Mouse (Mus musculus): ENCODE results near the gene Gpam. TPM values are rescaled to one million over a fixed set of nuclear protein-coding genes. Genes with fewer than 3 reads are reported as not detected.

Gpam gene
- polyA plus RNA-seq, 1 experiment: 5.3 TPM

- TF ChIP-seq CTCF (IDR thresholded peaks at IDR 0.05; ENCODE audit: low read depth, low read length) (no peak), POLR2A (IDR thresholded peaks at IDR 0.05; ENCODE audit: borderline replicate concordance, low read depth, low read length) (no peak)
- Histone ChIP-seq H3K4me1 (ENCODE audit: control insufficient read depth, insufficient read depth, low read length) (no peaks in the 10 kb centered on the region), H3K27ac (ENCODE audit: insufficient read depth, low read depth, low read length) (no peak overlapping the region), H3K4me3 (ENCODE audit: insufficient read depth, low read length) (no peak overlapping the region)
Measured at GRCm38 (mm10) chr19:55076822-55077221, 50.2 kb downstream of the Gpam start.

GRCm38 (mm10) chr19:55073004-55073403 lies 54.0 kb downstream of the Gpam start:
- Histone ChIP-seq H3K4me3 (ENCODE audit: insufficient read depth, low read length) (no peak overlapping the region), H3K4me1 (ENCODE audit: control insufficient read depth, insufficient read depth, low read length) (no peaks in the 10 kb centered on the region), H3K27ac (ENCODE audit: insufficient read depth, low read depth, low read length) (no peak overlapping the region)
- TF ChIP-seq POLR2A (IDR thresholded peaks at IDR 0.05; ENCODE audit: borderline replicate concordance, low read depth, low read length) (no peak), CTCF (IDR thresholded peaks at IDR 0.05; ENCODE audit: low read depth, low read length) (no peak)

GRCm38 (mm10) chr19:55069054-55069453 lies 58.0 kb downstream of the Gpam start:
- Histone ChIP-seq H3K4me3 (ENCODE audit: insufficient read depth, low read length) (no peak overlapping the region), H3K4me1 (ENCODE audit: control insufficient read depth, insufficient read depth, low read length) (no peaks in the 10 kb centered on the region)

GRCm38 (mm10) chr19:55063272-55063671 lies 63.8 kb downstream of the Gpam start:
- no peak for TF ChIP-seq CTCF (IDR thresholded peaks at IDR 0.05; ENCODE audit: low read depth, low read length)
- TF ChIP-seq POLR2A (IDR thresholded peaks at IDR 0.05; ENCODE audit: borderline replicate concordance, low read depth, low read length): no peak
- Histone ChIP-seq H3K4me1 (ENCODE audit: control insufficient read depth, insufficient read depth, low read length) (0 out of 2 replicates have a peak, but pooled peaks cover 2% of the 10 kb centered on the region), H3K27ac (ENCODE audit: insufficient read depth, low read depth, low read length) (no peak overlapping the region), H3K4me3 (ENCODE audit: insufficient read depth, low read length) (no peak overlapping the region)

More at GRCm38 (mm10) chr19:55069054-55069453, 58.0 kb downstream of the Gpam start:
- H3K27ac ChIP-seq (ENCODE audit: insufficient read depth, low read depth, low read length): no peak overlapping the region
- TF ChIP-seq CTCF (IDR thresholded peaks at IDR 0.05; ENCODE audit: low read depth, low read length): no peak
- TF ChIP-seq POLR2A (IDR thresholded peaks at IDR 0.05; ENCODE audit: borderline replicate concordance, low read depth, low read length): no peak

GRCm38 (mm10) chr19:55062501-55062900 lies 64.5 kb downstream of the Gpam start:
- Histone ChIP-seq H3K4me3 (ENCODE audit: insufficient read depth, low read length) (no peak overlapping the region), H3K4me1 (ENCODE audit: control insufficient read depth, insufficient read depth, low read length) (0 out of 2 replicates have a peak, but pooled peaks cover 2% of the 10 kb centered on the region), H3K27ac (ENCODE audit: insufficient read depth, low read depth, low read length) (no peak overlapping the region)
- TF ChIP-seq CTCF (IDR thresholded peaks at IDR 0.05; ENCODE audit: low read depth, low read length) (no peak), POLR2A (IDR thresholded peaks at IDR 0.05; ENCODE audit: borderline replicate concordance, low read depth, low read length) (no peak)

GRCm38 (mm10) chr19:55061951-55062350 lies 65.1 kb downstream of the Gpam start:
- Histone ChIP-seq H3K27ac (ENCODE audit: insufficient read depth, low read depth, low read length) (no peak overlapping the region), H3K4me1 (ENCODE audit: control insufficient read depth, insufficient read depth, low read length) (0 out of 2 replicates have a peak, but pooled peaks cover 2% of the 10 kb centered on the region), H3K4me3 (ENCODE audit: insufficient read depth, low read length) (no peak overlapping the region)
- TF ChIP-seq POLR2A (IDR thresholded peaks at IDR 0.05; ENCODE audit: borderline replicate concordance, low read depth, low read length): no peak
- 0 out of 2 replicates have a peak, but pooled peaks have one; percentile 19 for TF ChIP-seq CTCF (IDR thresholded peaks at IDR 0.05; ENCODE audit: low read depth, low read length)

- Histone ChIP-seq H3K4me1 (ENCODE audit: control insufficient read depth, insufficient read depth, low read length) (0 out of 2 replicates have a peak, but pooled peaks cover 2% of the 10 kb centered on the region), H3K27ac (ENCODE audit: insufficient read depth, low read depth, low read length) (no peak overlapping the region), H3K4me3 (ENCODE audit: insufficient read depth, low read length) (peak overlapping the region; percentile 50)
- TF ChIP-seq CTCF (IDR thresholded peaks at IDR 0.05; ENCODE audit: low read depth, low read length) (no peak), POLR2A (IDR thresholded peaks at IDR 0.05; ENCODE audit: borderline replicate concordance, low read depth, low read length) (no peak)
Measured at GRCm38 (mm10) chr19:55061447-55061901, 65.6 kb downstream of the Gpam start.

GRCm38 (mm10) chr19:55060964-55061363 lies 66.1 kb downstream of the Gpam start:
- TF ChIP-seq POLR2A (IDR thresholded peaks at IDR 0.05; ENCODE audit: borderline replicate concordance, low read depth, low read length) (no peak), CTCF (IDR thresholded peaks at IDR 0.05; ENCODE audit: low read depth, low read length) (peak; percentile 95)
- Histone ChIP-seq H3K27ac (ENCODE audit: insufficient read depth, low read depth, low read length) (no peak overlapping the region), H3K4me3 (ENCODE audit: insufficient read depth, low read length) (peak overlapping the region; percentile 50; the same call in 1 of the 2 replicates), H3K4me1 (ENCODE audit: control insufficient read depth, insufficient read depth, low read length) (0 out of 2 replicates have a peak, but pooled peaks cover 2% of the 10 kb centered on the region)

GRCm38 (mm10) chr19:55057483-55057882 lies 69.6 kb downstream of the Gpam start:
- Histone ChIP-seq H3K4me3 (ENCODE audit: insufficient read depth, low read length) (no peak overlapping the region), H3K27ac (ENCODE audit: insufficient read depth, low read depth, low read length) (no peak overlapping the region), H3K4me1 (ENCODE audit: control insufficient read depth, insufficient read depth, low read length) (0 out of 2 replicates have a peak, but pooled peaks cover 2% of the 10 kb centered on the region)
- no peak for TF ChIP-seq POLR2A (IDR thresholded peaks at IDR 0.05; ENCODE audit: borderline replicate concordance, low read depth, low read length)
- TF ChIP-seq CTCF (IDR thresholded peaks at IDR 0.05; ENCODE audit: low read depth, low read length): no peak

GRCm38 (mm10) chr19:55055634-55056269 lies 71.3 kb downstream of the Gpam start:
- Histone ChIP-seq H3K4me3 (ENCODE audit: insufficient read depth, low read length) (no peak overlapping the region), H3K4me1 (ENCODE audit: control insufficient read depth, insufficient read depth, low read length) (no peaks in the 10 kb centered on the region)
- TF ChIP-seq POLR2A (IDR thresholded peaks at IDR 0.05; ENCODE audit: borderline replicate concordance, low read depth, low read length): no peak
- no peak for TF ChIP-seq CTCF (IDR thresholded peaks at IDR 0.05; ENCODE audit: low read depth, low read length)

More at GRCm38 (mm10) chr19:55055634-55056269, 71.3 kb downstream of the Gpam start:
- H3K27ac ChIP-seq (ENCODE audit: insufficient read depth, low read depth, low read length): no peak overlapping the region

Measured in bone marrow macrophage, adult 2 months (primary cell).